In the genomic region with DNA sequence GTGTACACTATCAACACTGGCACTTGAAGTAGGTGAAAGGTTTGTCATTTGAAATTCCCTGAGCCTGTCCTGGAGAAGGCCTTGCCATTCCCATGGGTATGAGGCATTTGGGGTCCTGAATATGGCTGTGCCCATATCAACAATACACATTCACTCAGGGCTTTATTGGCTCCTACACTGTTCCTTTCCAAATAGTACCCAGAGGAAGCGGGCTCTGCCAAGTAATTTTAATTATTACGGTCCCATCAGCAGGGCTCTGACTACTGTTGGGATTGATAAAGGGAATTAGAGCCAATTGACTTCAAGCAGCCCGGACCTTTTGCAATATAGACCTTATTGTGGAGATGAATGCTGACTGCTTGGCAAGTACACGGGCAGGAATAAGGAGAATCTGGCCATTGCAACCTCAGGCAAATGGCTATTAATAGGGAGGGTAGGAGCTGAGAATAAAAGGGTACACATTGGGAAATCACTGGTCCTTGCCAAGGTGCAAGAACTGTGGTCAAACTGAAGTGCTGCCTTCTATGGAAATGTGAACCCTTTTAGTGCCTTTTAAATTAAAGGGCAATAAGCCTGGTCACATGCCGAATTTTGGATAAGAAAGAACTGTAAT, we compare ENCODE assay signal across 14 mouse cellular contexts. TPM values are rescaled to one million over a fixed set of nuclear protein-coding genes. Genes with fewer than 3 reads are reported as not detected.
DNase-seq lines count a peak whose midpoint lies in the region; ATAC-seq lines count a peak whose summit lies in the region.
"Had no signal": no experiment of that assay in that cellular context is flagged by ENCODE, and none has a peak within 500 bp of the region (broad histone marks: within the 10 kb centered on the region; RNA-seq: fewer than 3 reads in every experiment).

No protein-coding gene starts in this region.

- H3K36me3 ChIP-seq in forebrain, embryonic 13.5 days (ENCODE audit: poor library complexity, severe bottlenecking): no peaks in the 10 kb centered on the region
- H3K36me3 ChIP-seq in forebrain, embryonic 10.5 days (replicated peaks): no peaks in the 10 kb centered on the region
- no peaks in the 10 kb centered on the region for H3K36me3 ChIP-seq in hindbrain, embryonic 14.5 days (replicated peaks; ENCODE audit: control insufficient read depth, insufficient read depth)
- H3K36me3 ChIP-seq in hindbrain, embryonic 13.5 days: no peaks in the 10 kb centered on the region
- H3K36me3 ChIP-seq in neural tube, embryonic 13.5 days: no peaks in the 10 kb centered on the region
- H3K36me3 ChIP-seq in neural tube, embryonic 15.5 days: no peaks in the 10 kb centered on the region
- H3K36me3 ChIP-seq: intestine, embryonic 15.5 days had no signal

- H3K27ac ChIP-seq in forebrain, embryonic 13.5 days: no peak overlapping the region
- no peak overlapping the region for H3K27ac ChIP-seq in forebrain, embryonic 10.5 days
- H3K27ac ChIP-seq in hindbrain, embryonic 14.5 days: no peak overlapping the region
- no peak overlapping the region for H3K27ac ChIP-seq in hindbrain, embryonic 13.5 days
- H3K27ac ChIP-seq in neural tube, embryonic 13.5 days (replicated peaks): peak overlapping the region; percentile 52; the same call in 1 of the 2 replicates
- no peak overlapping the region for H3K27ac ChIP-seq in neural tube, embryonic 15.5 days (replicated peaks)
- H3K27ac ChIP-seq: intestine, embryonic 15.5 days; left cerebral cortex, adult 2 months had no signal

- no peaks in the 10 kb centered on the region for H3K9me3 ChIP-seq in forebrain, embryonic 13.5 days (replicated peaks)
- no peaks in the 10 kb centered on the region for H3K9me3 ChIP-seq in forebrain, embryonic 10.5 days
- H3K9me3 ChIP-seq in hindbrain, embryonic 14.5 days (ENCODE audit: control insufficient read depth, low read length): no peaks in the 10 kb centered on the region
- H3K9me3 ChIP-seq in hindbrain, embryonic 13.5 days: no peaks in the 10 kb centered on the region
- H3K9me3 ChIP-seq in neural tube, embryonic 13.5 days: no peaks in the 10 kb centered on the region
- no peaks in the 10 kb centered on the region for H3K9me3 ChIP-seq in neural tube, embryonic 15.5 days (replicated peaks)
- H3K9me3 ChIP-seq: intestine, embryonic 15.5 days had no signal

- no peak overlapping the region for H3K4me3 ChIP-seq in forebrain, embryonic 13.5 days
- no peak overlapping the region for H3K4me3 ChIP-seq in forebrain, embryonic 10.5 days
- no peak overlapping the region for H3K4me3 ChIP-seq in hindbrain, embryonic 14.5 days (replicated peaks; ENCODE audit: low read length)
- H3K4me3 ChIP-seq in hindbrain, embryonic 13.5 days: no peak overlapping the region
- H3K4me3 ChIP-seq in neural tube, embryonic 13.5 days: no peak overlapping the region
- H3K4me3 ChIP-seq in neural tube, embryonic 15.5 days (replicated peaks): no peak overlapping the region
- H3K4me3 ChIP-seq: intestine, embryonic 15.5 days; left cerebral cortex, adult 2 months had no signal

- peaks cover 12% of the 10 kb centered on the region for H3K4me1 ChIP-seq in forebrain, embryonic 13.5 days
- H3K4me1 ChIP-seq in forebrain, embryonic 10.5 days: no peaks in the 10 kb centered on the region
- H3K4me1 ChIP-seq in hindbrain, embryonic 14.5 days (replicated peaks; ENCODE audit: control insufficient read depth, insufficient read depth, low read length): no peaks in the 10 kb centered on the region
- peaks cover 10% of the 10 kb centered on the region; the same call in 1 of the 2 replicates for H3K4me1 ChIP-seq in hindbrain, embryonic 13.5 days (replicated peaks)
- peaks cover 18% of the 10 kb centered on the region; the same call in 1 of the 2 replicates for H3K4me1 ChIP-seq in neural tube, embryonic 13.5 days (replicated peaks)
- 0 out of 2 replicates have a peak, but pooled peaks cover 4% of the 10 kb centered on the region for H3K4me1 ChIP-seq in neural tube, embryonic 15.5 days
- H3K4me1 ChIP-seq: intestine, embryonic 15.5 days had no signal

- 62% methylated on average over 5 of the region's 5 CpGs for WGBS in forebrain, embryonic 13.5 days
- 86% methylated on average over 5 of the region's 5 CpGs for WGBS in forebrain, embryonic 10.5 days
- 61% methylated on average over 5 of the region's 5 CpGs for WGBS in hindbrain, embryonic 14.5 days
- 68% methylated on average over 5 of the region's 5 CpGs for WGBS in hindbrain, embryonic 13.5 days
- WGBS in neural tube, embryonic 13.5 days: 59% methylated on average over 5 of the region's 5 CpGs
- 52% methylated on average over 5 of the region's 5 CpGs for WGBS in neural tube, embryonic 15.5 days

- no peak for DNase-seq in forebrain, embryonic 10.5 days (ENCODE audit: extremely low spot score, low spot score)
- DNase-seq in hindbrain, embryonic 14.5 days (ENCODE audit: low spot score): no peak
- peak; percentile 67 for DNase-seq in lung, postnatal 36 days
- DNase-seq in urinary bladder, postnatal 14 days (ENCODE audit: low spot score): no peak
- DNase-seq: cerebellum, adult 18-20 months; kidney, postnatal 4 days; right cerebral cortex, postnatal 14 days; thymus, adult 2 months had no signal

- H3K9ac ChIP-seq in forebrain, embryonic 13.5 days: no peak overlapping the region
- no peak overlapping the region for H3K9ac ChIP-seq in hindbrain, embryonic 14.5 days
- H3K9ac ChIP-seq in hindbrain, embryonic 13.5 days: no peak overlapping the region
- H3K9ac ChIP-seq in neural tube, embryonic 13.5 days: no peak overlapping the region
- H3K9ac ChIP-seq in neural tube, embryonic 15.5 days (replicated peaks): no peak overlapping the region
- H3K9ac ChIP-seq: intestine, embryonic 15.5 days had no signal

- H3K4me2 ChIP-seq in forebrain, embryonic 13.5 days: no peak overlapping the region
- no peak overlapping the region for H3K4me2 ChIP-seq in hindbrain, embryonic 14.5 days (replicated peaks)
- no peak overlapping the region for H3K4me2 ChIP-seq in hindbrain, embryonic 13.5 days
- H3K4me2 ChIP-seq in neural tube, embryonic 13.5 days: no peak overlapping the region
- H3K4me2 ChIP-seq in neural tube, embryonic 15.5 days: no peak overlapping the region
- H3K4me2 ChIP-seq: intestine, embryonic 15.5 days had no signal

- no peaks in the 10 kb centered on the region for H3K27me3 ChIP-seq in forebrain, embryonic 13.5 days
- no peaks in the 10 kb centered on the region for H3K27me3 ChIP-seq in forebrain, embryonic 10.5 days (ENCODE audit: poor library complexity, severe bottlenecking)
- H3K27me3 ChIP-seq in hindbrain, embryonic 14.5 days (ENCODE audit: control insufficient read depth, insufficient read depth, low read length): no peaks in the 10 kb centered on the region
- no peaks in the 10 kb centered on the region for H3K27me3 ChIP-seq in hindbrain, embryonic 13.5 days
- no peaks in the 10 kb centered on the region for H3K27me3 ChIP-seq in neural tube, embryonic 13.5 days
- H3K27me3 ChIP-seq in neural tube, embryonic 15.5 days (replicated peaks): no peaks in the 10 kb centered on the region
- H3K27me3 ChIP-seq: intestine, embryonic 15.5 days had no signal

- ATAC-seq in forebrain, embryonic 13.5 days: peak; percentile 33; the same call in 1 of the 2 replicates
- ATAC-seq in hindbrain, embryonic 14.5 days (ENCODE audit: low FRiP score): peak; percentile 8; the same call in 1 of the 2 replicates
- ATAC-seq in hindbrain, embryonic 13.5 days (ENCODE audit: low FRiP score): no peak
- ATAC-seq in neural tube, embryonic 13.5 days (ENCODE audit: low read depth): no peak
- ATAC-seq in neural tube, embryonic 15.5 days (ENCODE audit: low FRiP score): no peak; the same call in 1 of the 2 replicates
- ATAC-seq: intestine, embryonic 15.5 days had no signal

RNA-seq across cellular contexts. Expression of gene Vldlr, which starts 38.0 kb away (rescaled TPM):
- 20.8 and 21.4 TPM in 2 replicates for polyA plus RNA-seq in forebrain, embryonic 13.5 days (2015; fragmentation: Nextera tagmentation; extraction: Ambion mirVana)
- 5.3 and 6.0 TPM in 2 replicates for polyA plus RNA-seq in forebrain, embryonic 10.5 days (2016; fragmentation: Nextera tagmentation; extraction: Ambion mirVana)
- 28.9 and 31.7 TPM in 2 replicates for polyA plus RNA-seq in hindbrain, embryonic 14.5 days (2014; fragmentation: Nextera tagmentation; extraction: Ambion mirVana)
- 20.2 and 23.7 TPM in 2 replicates for polyA plus RNA-seq in hindbrain, embryonic 13.5 days (2015; fragmentation: Nextera tagmentation; extraction: Ambion mirVana)
- polyA plus RNA-seq in neural tube, embryonic 13.5 days (2015; fragmentation: Nextera tagmentation; extraction: Ambion mirVana): 19.7 and 22.5 TPM in 2 replicates
- 21.0 and 21.7 TPM in 2 replicates for polyA plus RNA-seq in neural tube, embryonic 15.5 days (2015; fragmentation: Nextera tagmentation; extraction: Ambion mirVana)

Comparison
In these comparisons a context has a peak if more than half of its experiments do, and no peak if none do; other contexts are left out.
1. ATAC-seq: peak in forebrain, embryonic 13.5 days (single experiment) and hindbrain, embryonic 14.5 days (single experiment); none in hindbrain, embryonic 13.5 days (single experiment), neural tube, embryonic 13.5 days (single experiment) and neural tube, embryonic 15.5 days (single experiment).